Mouse (Mus musculus) E14TG2a.4 (cell line): ENCODE measurements at regions not wholly inside any gene's neighbourhood (a gene's known extent, or its start where the extent isn't known, plus 50 kb on each side); places are given as distances from the start of the nearest gene placed in this dataset.
A peak's percentile ranks its signal among the peaks of the same experiment; 100 is the strongest.

Experiments
- H3K27me3 ChIP-seq: 2 replicates; pipeline ENCODE4 v1.6.1; 2014; ENCODE audit warnings: low read length, control low read depth; ENCODE audit not compliant: insufficient read depth
- H3K36me3 ChIP-seq: 2 replicates; pipeline ENCODE4 v1.6.1; 2014; ENCODE audit warnings: low read length, control low read depth; ENCODE audit not compliant: insufficient read depth
- H3K4me1 ChIP-seq: replicated peaks from 2 replicates; pipeline ENCODE4 v1.6.1; 2014; ENCODE audit warnings: low read depth, low read length, control low read depth
- H3K4me3 ChIP-seq: replicated peaks from 2 replicates; pipeline ENCODE4 v1.5.1; 2014; ENCODE audit warnings: mild to moderate bottlenecking, low read length
- H3K9me3 ChIP-seq: 2 replicates; pipeline ENCODE4 v1.6.1; 2014; ENCODE audit warnings: low read length, control low read depth
- CTCF ChIP-seq: conservative IDR thresholded peaks from 2 replicates; pipeline ENCODE4 v1.5.1; 2014; ENCODE audit warnings: low read length
- NANOG ChIP-seq: IDR thresholded peaks from 2 replicates; pipeline ENCODE4 v1.6.1; 2014; ENCODE audit warnings: borderline replicate concordance, low read length, mixed read lengths
- POU5F1 ChIP-seq: IDR thresholded peaks from 2 replicates; pipeline ENCODE4 v1.6.1; 2014; ENCODE audit warnings: low read length, borderline replicate concordance

DNA sequence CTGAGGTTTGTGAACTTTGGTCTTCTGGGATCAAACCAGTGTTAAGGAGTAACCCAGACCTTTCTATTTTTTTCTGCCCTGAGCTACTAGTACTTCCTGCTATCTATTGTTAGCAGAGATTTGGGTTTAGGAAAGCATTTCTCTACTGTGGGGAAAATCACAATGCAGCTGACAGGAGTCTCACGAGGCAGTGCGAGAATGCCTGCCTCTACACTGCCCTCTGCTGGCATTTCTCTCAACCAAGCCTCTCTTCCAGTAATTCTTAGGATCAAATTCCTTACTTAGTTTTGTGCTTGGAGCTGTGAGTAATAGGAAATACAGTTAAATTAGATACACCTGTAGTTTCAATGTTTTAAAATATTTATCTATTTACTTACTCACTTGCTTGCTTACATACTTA, 432.4 kb downstream of the Plcl1 start:
- Histone ChIP-seq H3K9me3 (no peaks in the 10 kb centered on the region), H3K4me1 (no peaks in the 10 kb centered on the region), H3K27me3 (no peaks in the 10 kb centered on the region), H3K36me3 (no peaks in the 10 kb centered on the region), H3K4me3 (no peak overlapping the region)
- TF ChIP-seq POU5F1, result no peak
- no peak for TF ChIP-seq NANOG
- peak; percentile 80 for TF ChIP-seq CTCF

DNA sequence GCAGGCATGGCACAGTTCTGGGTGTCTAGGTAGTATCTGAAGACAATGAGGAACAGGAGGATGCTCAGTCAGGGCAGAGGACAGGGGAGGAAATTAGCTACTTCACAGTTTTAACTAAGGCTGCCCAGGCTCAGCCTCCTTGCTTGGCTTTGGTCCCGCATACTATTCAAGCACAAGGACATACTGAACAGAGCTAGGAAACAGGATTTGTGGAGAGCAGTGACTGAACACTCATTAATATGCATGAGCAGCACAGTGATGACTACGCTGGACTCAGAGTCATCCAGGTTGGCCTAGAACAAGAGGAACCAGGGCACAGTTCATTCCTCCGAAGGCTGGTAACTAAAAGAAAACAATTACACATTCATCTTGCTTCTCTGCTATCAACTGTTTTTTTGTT, 443.1 kb downstream of the Plcl1 start:
- TF ChIP-seq CTCF (no peak), NANOG (no peak)

GRCm38 (mm10) chr1:55852354-55852753, 446.6 kb downstream of the Plcl1 start:
- Histone ChIP-seq H3K4me1 (no peaks in the 10 kb centered on the region), H3K9me3 (no peaks in the 10 kb centered on the region), H3K4me3 (no peak overlapping the region), H3K36me3 (no peaks in the 10 kb centered on the region), H3K27me3 (no peaks in the 10 kb centered on the region)
- TF ChIP-seq POU5F1 (no peak), NANOG (no peak), CTCF (no peak)

More for the DNA sequence above, 443.1 kb downstream of the Plcl1 start:
- Histone ChIP-seq H3K4me3 (no peak overlapping the region), H3K9me3 (no peaks in the 10 kb centered on the region), H3K27me3 (no peaks in the 10 kb centered on the region), H3K4me1 (no peaks in the 10 kb centered on the region), H3K36me3 (no peaks in the 10 kb centered on the region)

DNA sequence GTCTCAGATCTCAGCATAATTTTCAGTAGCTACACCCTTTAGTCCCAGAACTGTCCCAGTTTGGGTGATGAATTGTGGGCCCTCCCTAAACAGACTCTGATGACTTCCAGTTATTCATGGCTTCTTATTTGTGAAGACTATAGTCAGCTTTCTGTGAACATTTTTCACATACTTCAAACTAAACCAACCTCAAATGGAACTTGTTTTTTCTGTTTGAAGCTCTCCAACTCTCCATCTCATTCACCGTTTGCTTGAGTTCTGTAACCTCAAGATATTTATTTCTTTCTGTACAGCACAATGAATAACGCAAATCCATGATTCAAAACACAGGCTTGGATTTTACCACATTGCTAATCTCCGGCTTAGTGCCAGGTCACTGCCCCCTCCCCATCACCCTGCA, 453.4 kb downstream of the Plcl1 start:
- H3K4me1 ChIP-seq, result no peaks in the 10 kb centered on the region
- no peak overlapping the region for H3K4me3 ChIP-seq
- H3K9me3 ChIP-seq, result no peaks in the 10 kb centered on the region
- H3K36me3 ChIP-seq, result no peaks in the 10 kb centered on the region
- no peaks in the 10 kb centered on the region for H3K27me3 ChIP-seq
- TF ChIP-seq CTCF (no peak), POU5F1 (no peak), NANOG (no peak)

- TF ChIP-seq NANOG (no peak), POU5F1 (no peak), CTCF (no peak)
- Histone ChIP-seq H3K36me3 (no peaks in the 10 kb centered on the region), H3K27me3 (no peaks in the 10 kb centered on the region), H3K4me1 (no peaks in the 10 kb centered on the region), H3K4me3 (no peak overlapping the region), H3K9me3 (no peaks in the 10 kb centered on the region)
Observed at GRCm38 (mm10) chr1:55863113-55863512, 457.4 kb downstream of the Plcl1 start.

- no peaks in the 10 kb centered on the region for H3K36me3 ChIP-seq
- H3K27me3 ChIP-seq, result no peaks in the 10 kb centered on the region
- H3K9me3 ChIP-seq, result no peaks in the 10 kb centered on the region
- TF ChIP-seq POU5F1 (no peak), CTCF (no peak), NANOG (no peak)
- H3K4me3 ChIP-seq, result no peak overlapping the region
- no peaks in the 10 kb centered on the region for H3K4me1 ChIP-seq
Observed at GRCm38 (mm10) chr1:55865274-55865673, 459.6 kb downstream of the Plcl1 start.

GRCm38 (mm10) chr1:55866677-55867076, 461.0 kb downstream of the Plcl1 start:
- TF ChIP-seq NANOG (no peak), CTCF (no peak), POU5F1 (no peak)
- no peaks in the 10 kb centered on the region for H3K27me3 ChIP-seq

DNA sequence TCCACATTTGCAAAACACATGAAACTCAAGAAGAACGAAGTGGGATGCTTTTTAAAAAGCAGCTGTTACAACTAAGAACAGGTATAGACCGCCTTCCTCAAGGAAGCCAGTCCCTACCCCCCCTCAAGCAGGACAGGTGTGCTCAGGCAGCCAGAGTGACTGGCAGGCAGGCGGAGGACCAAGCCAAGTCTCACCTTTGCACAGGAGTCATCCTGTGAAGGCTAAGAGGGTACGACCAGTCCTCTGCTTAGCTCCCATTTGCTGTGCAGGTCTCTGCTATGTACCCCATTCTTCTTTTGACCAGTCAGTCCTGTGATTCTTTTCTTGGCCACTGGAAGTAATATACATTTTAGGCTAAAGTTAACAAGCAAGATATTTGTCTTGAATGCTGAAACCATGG, 467.9 kb downstream of the Plcl1 start:
- H3K4me3 ChIP-seq, result no peak overlapping the region
- peaks cover 4% of the 10 kb centered on the region for H3K4me1 ChIP-seq
- TF ChIP-seq CTCF (no peak), NANOG (no peak), POU5F1 (no peak)
- H3K27me3 ChIP-seq, result no peaks in the 10 kb centered on the region
- no peaks in the 10 kb centered on the region for H3K9me3 ChIP-seq
- no peaks in the 10 kb centered on the region for H3K36me3 ChIP-seq

More at GRCm38 (mm10) chr1:55866677-55867076, 461.0 kb downstream of the Plcl1 start:
- Histone ChIP-seq H3K4me1 (no peaks in the 10 kb centered on the region), H3K4me3 (no peak overlapping the region), H3K36me3 (no peaks in the 10 kb centered on the region), H3K9me3 (no peaks in the 10 kb centered on the region)

DNA sequence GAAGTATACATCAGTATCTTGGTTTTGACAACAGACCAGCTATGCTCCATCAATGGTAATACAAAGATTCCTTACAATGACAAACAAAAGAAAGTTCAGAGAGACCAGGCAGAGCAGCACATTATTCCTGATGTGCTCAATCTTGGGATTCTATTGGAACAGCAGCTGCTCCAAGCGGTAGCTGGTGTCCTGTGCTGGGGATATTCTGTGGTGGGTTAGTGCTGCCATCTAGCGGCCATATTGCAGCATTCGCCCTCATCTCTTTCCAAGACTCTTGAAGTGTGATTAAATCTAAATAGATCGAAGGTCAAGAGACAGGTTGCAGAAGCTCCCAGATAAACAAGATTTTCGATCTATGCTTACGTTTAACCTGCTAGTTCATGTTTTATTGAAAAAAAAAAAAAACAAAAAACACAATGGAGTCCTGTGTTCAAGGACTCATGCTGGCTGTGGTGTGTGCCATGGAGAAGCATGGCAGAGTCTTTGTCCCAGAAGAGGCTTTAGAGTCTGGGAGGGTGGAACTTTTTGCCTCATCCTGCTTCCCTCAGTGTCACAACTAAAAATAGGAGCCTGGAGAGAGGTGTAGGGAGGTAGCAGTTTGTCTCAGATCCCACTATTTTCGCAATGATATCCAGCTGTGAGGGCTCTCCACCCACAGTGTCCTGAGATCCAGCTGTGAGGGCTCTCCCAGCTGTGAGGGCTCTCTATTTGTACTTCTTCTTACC, 468.6 kb downstream of the Plcl1 start:
- peaks cover 4% of the 10 kb centered on the region for H3K4me1 ChIP-seq
- no peaks in the 10 kb centered on the region for H3K9me3 ChIP-seq
- H3K27me3 ChIP-seq, result no peaks in the 10 kb centered on the region
- no peak overlapping the region for H3K4me3 ChIP-seq
- TF ChIP-seq CTCF (peak; percentile 81), NANOG (no peak)
- H3K36me3 ChIP-seq, result no peaks in the 10 kb centered on the region

- TF ChIP-seq CTCF (peak; percentile 51), POU5F1 (no peak)
- no peaks in the 10 kb centered on the region for H3K9me3 ChIP-seq
- no peak overlapping the region for H3K4me3 ChIP-seq
- no peaks in the 10 kb centered on the region for H3K27me3 ChIP-seq
- peaks cover 4% of the 10 kb centered on the region for H3K4me1 ChIP-seq
- H3K36me3 ChIP-seq, result no peaks in the 10 kb centered on the region
Observed at GRCm38 (mm10) chr1:55874868-55875144, 469.1 kb downstream of the Plcl1 start.
